Mouse (Mus musculus): ENCODE measurements around the gene Nyap1.
A peak's percentile ranks its signal among the peaks of the same experiment; 100 is the strongest.
"Not testable (repeated sequence)": the region's sequence is repeated elsewhere in the genome, so short reads cannot be mapped to it uniquely, and the experiment has no call there.

The Nyap1 gene

GRCm38 (mm10) chr5:137768475-137768874, 27.1 kb upstream of the Nyap1 start:
- no peak for DNase-seq

GRCm38 (mm10) chr5:137766270-137766669, 24.9 kb upstream of the Nyap1 start:
- no peak for DNase-seq

GRCm38 (mm10) chr5:137764609-137765340, 23.4 kb upstream of the Nyap1 start:
- no peak for DNase-seq

GRCm38 (mm10) chr5:137759971-137760412, 18.6 kb upstream of the Nyap1 start:
- DNase-seq, result peak; percentile 65 to 72

- no peak for DNase-seq
These were observed 17.6 kb upstream of the Nyap1 start for GRCm38 (mm10) chr5:137758921-137759534.

- DNase-seq, result no peak
These were observed 16.5 kb upstream of the Nyap1 start for GRCm38 (mm10) chr5:137757887-137758286.

- DNase-seq, result peak; percentile 62 to 70
These were observed 15.7 kb upstream of the Nyap1 start for GRCm38 (mm10) chr5:137756882-137757661.

GRCm38 (mm10) chr5:137756106-137756505, 14.7 kb upstream of the Nyap1 start:
- DNase-seq, result no peak

GRCm38 (mm10) chr5:137755425-137755824, 14.0 kb upstream of the Nyap1 start:
- DNase-seq, result no peak

GRCm38 (mm10) chr5:137753111-137753832, 11.9 kb upstream of the Nyap1 start:
- DNase-seq, result no peak

- DNase-seq, result no peak
These were observed 10.6 kb upstream of the Nyap1 start for GRCm38 (mm10) chr5:137751988-137752387.

GRCm38 (mm10) chr5:137751221-137751887, 9.9 kb upstream of the Nyap1 start:
- no peak for DNase-seq

- DNase-seq, result not testable (repeated sequence)
These were observed 8.8 kb upstream of the Nyap1 start for GRCm38 (mm10) chr5:137750212-137750611.

GRCm38 (mm10) chr5:137749196-137749836, 7.9 kb upstream of the Nyap1 start:
- peak; percentile 46 to 67 for DNase-seq

GRCm38 (mm10) chr5:137748130-137748770, 6.8 kb upstream of the Nyap1 start:
- DNase-seq, result peak; percentile 26 to 57

- DNase-seq, result peak; percentile 78 to 84
These were observed 6.0 kb upstream of the Nyap1 start for GRCm38 (mm10) chr5:137747326-137747961.

- DNase-seq, result peak in 1 of 2 experiments; percentile 49
These were observed 5.5 kb upstream of the Nyap1 start for GRCm38 (mm10) chr5:137746851-137747325.

- peak; percentile 55 to 67 for DNase-seq
These were observed 5.0 kb upstream of the Nyap1 start for GRCm38 (mm10) chr5:137746282-137746850.

- DNase-seq, result peak; percentile 95 to 97
These were observed 4.1 kb upstream of the Nyap1 start, which contains the start of gene Tsc22d4 for GRCm38 (mm10) chr5:137745214-137746171. Gene Tsc22d4 (plus strand): TSS chr5:137745730.
